Mouse (Mus musculus): ENCODE data around the gene Pfkm. TPM values are rescaled to one million over a fixed set of nuclear protein-coding genes. Genes with fewer than 3 reads are reported as not detected.

The Pfkm gene
- polyA plus RNA-seq, 1 experiment from 2014 or later, result 36.3 TPM

GRCm38 (mm10) chr15:98168622-98169004 lies 76.2 kb downstream of the Pfkm start:
- WGBS, result 2% methylated on average over 19 of the region's 19 CpGs
- H3K27me3 ChIP-seq (ENCODE audit: low read depth, poor library complexity, severe bottlenecking), result peaks cover 79% of the 10 kb centered on the region
- peak overlapping the region; percentile 67 for H3K4me3 ChIP-seq
- no peaks in the 10 kb centered on the region for H3K36me3 ChIP-seq
- H3K27ac ChIP-seq (replicated peaks), result peak overlapping the region; percentile 89
- H3K4me1 ChIP-seq, result peaks cover 49% of the 10 kb centered on the region
- no peak for DNase-seq (ENCODE audit: low spot score)
- H3K9me3 ChIP-seq (replicated peaks), result no peaks in the 10 kb centered on the region

DNA sequence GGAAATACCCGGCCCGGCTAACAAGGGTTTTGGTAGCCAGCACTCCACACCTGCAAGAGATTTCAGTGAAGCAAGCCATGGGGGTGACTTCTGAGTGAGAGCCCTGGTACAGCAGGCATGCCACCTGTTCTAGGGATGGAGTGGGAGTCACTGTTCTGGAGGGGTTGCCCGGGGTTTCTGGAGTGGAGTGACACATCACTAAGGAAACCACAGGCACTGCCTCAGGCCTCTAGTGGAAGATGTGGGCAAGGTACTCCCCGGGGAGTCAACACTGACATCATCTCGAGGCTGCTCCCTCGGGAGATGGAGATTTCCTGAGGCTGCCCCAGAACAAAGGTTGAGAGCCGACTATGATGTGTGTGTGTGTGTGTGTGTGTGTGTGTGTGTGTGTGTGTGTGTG lies 78.0 kb downstream of the Pfkm start:
- Histone ChIP-seq H3K27ac (replicated peaks) (no peak overlapping the region), H3K4me3 (peak overlapping the region; percentile 67; the same call in 1 of the 2 replicates), H3K4me1 (peaks cover 49% of the 10 kb centered on the region), H3K36me3 (no peaks in the 10 kb centered on the region), H3K27me3 (ENCODE audit: low read depth, poor library complexity, severe bottlenecking) (peaks cover 84% of the 10 kb centered on the region), H3K9me3 (replicated peaks) (no peaks in the 10 kb centered on the region)
- 45% methylated on average over 7 of the region's 7 CpGs for WGBS
- no peak for DNase-seq (ENCODE audit: low spot score)

DNA sequence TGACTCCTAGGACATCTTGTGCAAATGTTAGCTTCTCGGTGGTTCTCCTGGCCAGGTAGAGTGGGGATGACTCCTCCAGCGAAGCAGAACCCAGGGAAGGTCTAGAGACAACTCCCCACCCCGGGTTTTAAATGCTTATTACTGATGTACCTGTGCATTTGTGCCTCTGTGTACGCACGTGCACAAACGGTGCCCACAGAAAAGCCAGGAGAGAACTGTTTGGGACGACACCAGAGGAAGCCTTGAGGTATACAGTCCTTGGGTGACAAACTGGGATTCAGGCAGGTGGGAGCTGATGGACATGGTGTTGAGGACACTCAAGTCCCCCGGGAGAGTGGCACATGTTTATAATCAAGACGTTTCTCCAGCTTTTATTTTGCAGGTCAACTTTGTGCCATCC lies 78.5 kb downstream of the Pfkm start:
- peaks cover 78% of the 10 kb centered on the region for H3K27me3 ChIP-seq (ENCODE audit: low read depth, poor library complexity, severe bottlenecking)
- H3K36me3 ChIP-seq, result no peaks in the 10 kb centered on the region
- peaks cover 49% of the 10 kb centered on the region for H3K4me1 ChIP-seq
- H3K27ac ChIP-seq (replicated peaks), result no peak overlapping the region
- no peak for DNase-seq (ENCODE audit: low spot score)
- 81% methylated on average over 9 of the region's 9 CpGs for WGBS
- H3K9me3 ChIP-seq (replicated peaks), result no peaks in the 10 kb centered on the region
- no peak overlapping the region; the same call in 1 of the 2 replicates for H3K4me3 ChIP-seq

GRCm38 (mm10) chr15:98172113-98172512 lies 79.7 kb downstream of the Pfkm start:
- DNase-seq (ENCODE audit: low spot score), result no peak
- Histone ChIP-seq H3K4me3 (no peak overlapping the region), H3K9me3 (replicated peaks) (no peaks in the 10 kb centered on the region), H3K27ac (replicated peaks) (no peak overlapping the region), H3K36me3 (no peaks in the 10 kb centered on the region), H3K4me1 (peaks cover 40% of the 10 kb centered on the region), H3K27me3 (ENCODE audit: low read depth, poor library complexity, severe bottlenecking) (peaks cover 74% of the 10 kb centered on the region)
- WGBS, result 79% methylated on average over 5 of the region's 5 CpGs

- Histone ChIP-seq H3K4me1 (peaks cover 23% of the 10 kb centered on the region), H3K36me3 (no peaks in the 10 kb centered on the region), H3K4me3 (no peak overlapping the region), H3K9me3 (replicated peaks) (no peaks in the 10 kb centered on the region), H3K27me3 (ENCODE audit: low read depth, poor library complexity, severe bottlenecking) (peaks cover 60% of the 10 kb centered on the region), H3K27ac (replicated peaks) (no peak overlapping the region)
- WGBS, result 43% methylated on average over 8 of the region's 8 CpGs
- DNase-seq (ENCODE audit: low spot score), result no peak
Observed at GRCm38 (mm10) chr15:98173821-98174220, 81.4 kb downstream of the Pfkm start.

- DNase-seq (ENCODE audit: low spot score), result no peak
- H3K27me3 ChIP-seq (ENCODE audit: low read depth, poor library complexity, severe bottlenecking), result peaks cover 41% of the 10 kb centered on the region
- peaks cover 10% of the 10 kb centered on the region for H3K4me1 ChIP-seq
- no peaks in the 10 kb centered on the region for H3K36me3 ChIP-seq
- WGBS, result 76% methylated on average over 3 of the region's 3 CpGs
- H3K4me3 ChIP-seq, result no peak overlapping the region
- H3K27ac ChIP-seq (replicated peaks), result no peak overlapping the region
- H3K9me3 ChIP-seq (replicated peaks), result no peaks in the 10 kb centered on the region
Observed at GRCm38 (mm10) chr15:98177320-98177719, 84.9 kb downstream of the Pfkm start.

GRCm38 (mm10) chr15:98180567-98181131 lies 88.3 kb downstream of the Pfkm start:
- Histone ChIP-seq H3K27ac (replicated peaks) (peak overlapping the region; percentile 83), H3K36me3 (no peaks in the 10 kb centered on the region)

DNA sequence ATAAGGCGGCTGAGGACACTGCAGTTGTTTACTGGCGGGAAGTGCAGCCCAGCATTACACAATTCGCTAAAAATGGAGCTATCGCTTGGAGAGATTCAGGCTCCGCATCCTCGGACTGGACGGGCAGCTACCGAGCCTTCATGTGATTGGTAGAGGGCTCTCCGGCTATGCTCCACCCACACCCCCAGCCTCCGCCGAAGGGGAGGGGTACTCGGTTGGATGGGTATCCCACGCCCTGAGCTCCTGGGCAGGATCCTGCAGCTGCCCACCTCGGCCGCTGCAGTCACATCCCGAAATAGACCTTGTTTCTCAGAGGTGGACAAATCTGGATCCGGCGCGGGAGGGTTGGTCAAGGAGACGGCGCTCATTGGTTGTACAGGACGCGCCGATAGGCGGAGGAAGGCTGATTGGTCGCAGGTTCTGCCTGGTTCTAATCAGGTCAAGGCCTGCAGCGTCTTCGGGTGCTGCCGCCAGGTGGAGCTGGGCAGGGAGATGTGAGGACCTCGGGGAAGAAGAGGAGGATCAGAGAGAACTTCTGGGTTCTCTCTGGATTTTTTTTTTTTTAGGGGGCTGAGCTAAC lies 88.8 kb downstream of the Pfkm start:
- H3K27ac ChIP-seq (replicated peaks), result peak overlapping the region; percentile 83

More at GRCm38 (mm10) chr15:98180567-98181131, 88.3 kb downstream of the Pfkm start:
- Histone ChIP-seq H3K4me3 (peak overlapping the region; percentile 65), H3K4me1 (peaks cover 10% of the 10 kb centered on the region), H3K27me3 (ENCODE audit: low read depth, poor library complexity, severe bottlenecking) (peaks cover 18% of the 10 kb centered on the region), H3K9me3 (replicated peaks) (no peaks in the 10 kb centered on the region)
- 5% methylated on average over 26 of the region's 26 CpGs for WGBS
- no peak for DNase-seq (ENCODE audit: low spot score)

More for the DNA sequence above, 88.8 kb downstream of the Pfkm start:
- WGBS, result 0% methylated on average over 30 of the region's 30 CpGs
- peaks cover 10% of the 10 kb centered on the region for H3K4me1 ChIP-seq
- H3K36me3 ChIP-seq, result no peaks in the 10 kb centered on the region
- peak; percentile 93 for DNase-seq (ENCODE audit: low spot score)
- H3K27me3 ChIP-seq (ENCODE audit: low read depth, poor library complexity, severe bottlenecking), result peaks cover 18% of the 10 kb centered on the region
- peak overlapping the region; percentile 65 for H3K4me3 ChIP-seq
- H3K9me3 ChIP-seq (replicated peaks), result no peaks in the 10 kb centered on the region

Other genes starting within 250 kb of the Pfkm start
- 23.9 and 24.7 TPM in 2 replicates for gene Hdac7, start 248.1 kb upstream of the Pfkm start, polyA plus RNA-seq (2016; fragmentation: Nextera tagmentation; extraction: Ambion mirVana)
- gene Vdr, start 182.0 kb upstream of the Pfkm start, polyA plus RNA-seq (2016; fragmentation: Nextera tagmentation; extraction: Ambion mirVana), result 0.72 and 1.0 TPM in 2 replicates
- 55.6 and 61.1 TPM in 2 replicates for gene Tmem106c, start 128.4 kb upstream of the Pfkm start, polyA plus RNA-seq (2016; fragmentation: Nextera tagmentation; extraction: Ambion mirVana)
- 142 and 151 TPM in 2 replicates for gene Col2a1, start 87.9 kb upstream of the Pfkm start, polyA plus RNA-seq (2016; fragmentation: Nextera tagmentation; extraction: Ambion mirVana)
- 46.2 and 47.3 TPM in 2 replicates for gene Senp1, start 1.2 kb downstream of the Pfkm start, polyA plus RNA-seq (2016; fragmentation: Nextera tagmentation; extraction: Ambion mirVana)
- gene Asb8, start 73.0 kb downstream of the Pfkm start, polyA plus RNA-seq (2016; fragmentation: Nextera tagmentation; extraction: Ambion mirVana), result 41.7 and 47.2 TPM in 2 replicates
- 7.3 and 11.2 TPM in 2 replicates for gene Ccdc184, start 74.6 kb downstream of the Pfkm start, polyA plus RNA-seq (2016; fragmentation: Nextera tagmentation; extraction: Ambion mirVana)
- gene Olfr288, start 103.0 kb downstream of the Pfkm start, polyA plus RNA-seq (2016; fragmentation: Nextera tagmentation; extraction: Ambion mirVana), result not detected in 2 replicates
- gene Gm44579, start 128.4 kb downstream of the Pfkm start, polyA plus RNA-seq (2016; fragmentation: Nextera tagmentation; extraction: Ambion mirVana), result not detected in 2 replicates
- gene Olfr287, start 128.5 kb downstream of the Pfkm start, polyA plus RNA-seq (2016; fragmentation: Nextera tagmentation; extraction: Ambion mirVana), result not detected in 2 replicates
- 0.02 TPM in 1 of 2 replicates, not detected in the other for gene Olfr286, start 141.9 kb downstream of the Pfkm start, polyA plus RNA-seq (2016; fragmentation: Nextera tagmentation; extraction: Ambion mirVana)
- not detected in 2 replicates for gene H1fnt, start 164.7 kb downstream of the Pfkm start, polyA plus RNA-seq (2016; fragmentation: Nextera tagmentation; extraction: Ambion mirVana)
- gene Zfp641, start 203.6 kb downstream of the Pfkm start, polyA plus RNA-seq (2016; fragmentation: Nextera tagmentation; extraction: Ambion mirVana), result 1.2 and 1.7 TPM in 2 replicates
- gene Olfr285, start 224.8 kb downstream of the Pfkm start, polyA plus RNA-seq (2016; fragmentation: Nextera tagmentation; extraction: Ambion mirVana), result not detected in 2 replicates
- gene Olfr284, start 248.4 kb downstream of the Pfkm start, polyA plus RNA-seq (2016; fragmentation: Nextera tagmentation; extraction: Ambion mirVana), result not detected in 2 replicates

All from midbrain, embryonic 10.5 days (tissue).